Mouse (Mus musculus): ENCODE results near the gene Pimreg.

The Pimreg gene

DNA sequence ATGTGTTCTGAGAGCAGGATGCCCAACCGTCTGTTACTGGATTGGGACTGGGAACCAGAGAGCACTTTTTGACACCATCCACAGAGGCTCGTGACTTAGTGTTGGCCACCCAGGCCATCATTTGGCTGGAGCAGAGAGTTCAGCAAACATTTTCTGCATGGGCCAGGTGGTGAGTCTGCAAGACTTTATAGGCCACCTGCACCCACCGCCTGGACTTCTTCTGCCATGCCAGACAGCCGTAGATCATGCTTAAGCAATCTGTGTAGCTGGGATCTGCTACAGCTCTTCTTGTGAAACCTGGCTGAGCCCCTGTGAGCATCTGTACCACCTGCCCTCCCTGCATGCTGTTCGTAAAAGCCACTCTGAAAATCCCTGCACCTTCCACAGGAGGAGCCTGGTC lies 25.5 kb downstream of the Pimreg start:
- DNase-seq: no peak

DNA sequence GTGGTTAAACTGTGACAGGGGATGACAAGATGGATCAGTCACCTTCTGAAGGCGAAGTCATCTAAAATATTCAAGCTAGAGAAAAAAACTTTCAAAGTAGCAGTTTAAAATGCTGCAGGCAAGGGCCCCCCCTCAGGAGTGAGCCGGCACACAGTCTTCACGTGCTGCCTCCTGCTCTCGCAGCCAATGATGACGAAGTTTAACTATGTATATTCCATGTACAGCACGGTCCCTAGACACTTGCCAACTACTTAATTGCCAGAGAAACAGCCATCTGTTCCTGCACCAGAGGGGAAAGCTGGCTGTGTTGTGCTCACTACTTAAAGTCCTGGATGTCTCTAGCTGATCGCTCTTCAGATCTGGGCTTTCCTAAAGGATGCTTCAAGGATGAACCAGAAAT lies 26.2 kb downstream of the Pimreg start:
- no peak for DNase-seq

DNA sequence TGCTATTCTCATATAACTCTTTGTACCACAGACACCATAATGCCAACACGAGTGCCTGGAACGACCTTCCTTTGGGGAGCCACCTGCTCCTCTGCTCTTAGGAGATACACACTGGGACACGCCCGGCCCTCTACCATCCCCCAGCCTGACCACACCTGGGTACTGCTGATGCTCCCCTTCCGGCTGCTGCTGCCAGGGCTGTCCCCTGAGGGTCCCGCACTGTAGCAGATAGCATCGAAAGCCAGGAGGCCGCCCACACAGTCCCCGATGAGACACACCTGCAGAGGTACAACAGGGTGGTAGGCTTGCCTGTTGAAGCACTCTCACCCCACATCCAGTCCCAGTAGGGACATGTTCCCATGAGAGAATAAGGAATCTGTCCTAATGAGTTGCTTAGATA lies 28.9 kb downstream of the Pimreg start:
- DNase-seq: no peak

DNA sequence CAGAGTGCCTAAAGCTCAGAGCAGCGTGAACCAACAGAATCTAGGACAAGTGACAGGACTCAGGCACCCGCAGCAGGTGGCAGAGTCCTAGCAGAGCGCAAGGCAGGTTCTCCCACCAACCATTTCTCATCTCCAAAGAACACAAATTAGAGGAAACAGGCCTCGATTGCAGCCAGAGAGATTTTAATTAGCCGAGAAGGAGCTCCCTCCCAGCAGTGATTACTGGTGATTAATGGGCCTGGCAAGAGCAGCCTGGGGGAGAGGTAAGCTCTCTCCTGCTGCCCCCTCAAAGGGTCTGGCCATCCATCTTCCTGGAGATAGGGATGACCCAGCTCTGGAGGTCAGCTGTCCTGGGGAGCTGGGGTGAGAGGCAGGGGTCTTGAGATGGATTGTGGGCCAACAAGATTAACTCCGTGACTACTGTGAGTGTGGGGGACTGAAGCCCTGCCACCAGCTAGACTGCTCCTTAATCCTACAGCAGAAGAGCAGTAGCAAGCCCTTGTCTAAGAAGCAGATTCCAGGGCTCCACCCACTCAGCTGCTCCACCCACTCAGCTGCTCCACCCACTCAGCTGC lies 30.6 kb downstream of the Pimreg start:
- DNase-seq: no peak

DNA sequence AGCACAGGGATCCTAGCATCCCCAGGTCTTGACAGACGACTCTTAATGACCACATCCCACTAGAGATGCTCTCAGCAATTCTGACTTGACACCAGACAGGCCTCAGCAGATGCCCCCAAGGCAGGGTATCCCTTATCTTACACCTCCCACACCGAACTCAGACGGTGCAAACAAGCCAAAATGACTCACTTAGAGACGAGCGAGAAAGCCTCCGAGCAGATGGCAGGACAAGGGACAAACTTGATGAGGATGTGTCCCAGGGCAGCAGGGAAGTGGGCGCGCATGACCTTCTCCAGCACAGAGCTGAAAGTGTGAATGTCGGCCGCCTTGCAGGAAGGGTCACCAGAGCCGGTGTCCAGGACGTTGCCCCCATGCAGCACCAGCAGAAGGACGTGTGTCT lies 32.4 kb downstream of the Pimreg start:
- no peak for DNase-seq

DNA sequence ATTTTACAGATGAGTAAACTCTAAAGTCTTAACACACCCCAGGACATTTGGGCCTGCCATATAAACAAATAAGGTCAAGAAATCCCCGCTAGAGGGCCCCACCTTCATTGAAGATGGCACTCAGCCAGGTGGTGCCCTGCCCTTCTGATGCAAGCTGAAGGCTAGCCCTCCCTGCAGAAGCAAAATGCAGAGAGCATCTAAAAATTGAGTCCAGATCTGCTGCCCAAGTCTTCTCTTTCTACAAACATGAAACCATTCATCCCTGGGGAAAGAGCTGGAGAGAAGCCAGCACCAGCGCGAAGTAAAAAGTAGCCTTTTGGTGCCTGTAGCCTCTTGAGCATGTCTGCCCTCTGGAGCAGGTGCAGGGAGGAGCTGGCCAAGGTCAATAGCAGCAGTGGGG lies 36.2 kb downstream of the Pimreg start:
- DNase-seq: peak in 1 of 2 experiments; percentile 26

DNA sequence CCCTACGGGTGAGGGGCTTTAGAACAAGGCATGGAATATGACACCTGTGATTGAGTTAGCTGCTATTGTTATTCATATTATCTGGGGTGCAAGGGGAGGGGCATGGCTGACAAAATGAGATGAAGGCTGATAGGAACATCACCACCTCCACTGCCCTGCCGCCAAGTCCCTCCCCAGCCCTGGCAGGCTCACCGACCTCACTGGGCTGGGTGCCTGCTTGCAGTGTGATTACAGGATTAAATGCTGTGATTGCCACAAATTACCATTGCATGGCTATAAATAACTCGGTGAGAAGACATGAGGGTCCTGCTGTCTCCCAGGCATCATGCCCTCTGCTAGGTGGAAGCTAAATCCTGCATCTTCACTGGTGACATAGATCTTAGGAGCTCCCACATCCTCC lies 36.8 kb downstream of the Pimreg start:
- no peak for DNase-seq

DNA sequence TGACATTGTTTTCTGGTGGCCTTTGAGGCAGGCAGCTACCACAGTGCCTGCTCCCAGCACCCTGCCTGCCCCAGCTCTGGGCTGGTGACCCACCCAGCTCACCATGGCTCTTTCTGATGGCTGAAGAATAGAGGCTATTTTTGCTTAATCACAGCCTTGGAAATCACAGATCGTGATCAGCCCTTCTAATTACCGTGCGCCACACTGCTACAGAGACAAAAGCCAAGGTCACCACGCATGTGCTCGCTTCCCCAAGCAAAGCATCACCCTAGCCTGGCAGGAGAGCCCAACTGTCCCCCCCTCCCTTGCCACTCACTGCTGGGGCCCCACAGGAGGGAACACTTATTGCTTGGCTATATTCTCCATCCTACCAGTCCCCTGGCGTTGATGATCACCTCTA lies 38.6 kb downstream of the Pimreg start:
- DNase-seq: no peak

DNA sequence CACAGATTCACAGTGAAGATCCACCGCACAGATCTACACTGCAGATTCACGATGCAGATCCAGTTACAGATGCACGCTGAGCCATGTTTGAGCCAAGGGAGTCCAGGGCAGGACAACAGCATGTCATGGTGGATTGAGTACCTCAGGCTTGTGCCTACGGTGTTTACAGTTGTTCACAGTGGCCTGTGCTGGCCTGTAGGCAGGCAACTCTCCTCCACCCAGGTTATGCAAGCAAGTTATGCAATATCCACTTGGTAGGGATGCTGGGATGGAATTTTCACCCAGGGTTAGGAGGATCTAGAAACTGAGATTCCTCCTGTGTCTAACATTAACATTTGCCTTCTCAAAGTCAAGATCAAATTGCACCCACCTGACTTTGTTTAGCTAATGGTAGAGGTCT lies 40.8 kb downstream of the Pimreg start:
- DNase-seq: no peak

DNA sequence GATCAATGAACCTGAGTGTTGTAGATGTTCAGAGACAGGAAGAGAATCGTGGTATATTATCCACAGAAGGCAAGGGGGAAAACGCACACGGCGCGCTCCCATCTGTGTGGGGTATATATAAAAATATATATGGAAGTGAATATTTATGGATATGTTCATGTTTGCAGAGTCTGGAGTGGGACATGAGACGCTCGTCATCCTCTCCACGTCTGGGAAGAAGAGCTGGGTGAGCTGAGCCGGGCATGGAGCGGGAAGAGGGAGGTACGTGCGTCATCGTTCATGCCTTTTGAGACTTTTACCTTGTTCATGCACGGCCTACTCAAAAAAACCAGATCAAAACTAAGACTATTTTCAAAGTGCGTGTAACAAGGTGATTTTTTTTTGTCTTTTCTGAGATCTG lies 42.5 kb downstream of the Pimreg start:
- DNase-seq: no peak

DNA sequence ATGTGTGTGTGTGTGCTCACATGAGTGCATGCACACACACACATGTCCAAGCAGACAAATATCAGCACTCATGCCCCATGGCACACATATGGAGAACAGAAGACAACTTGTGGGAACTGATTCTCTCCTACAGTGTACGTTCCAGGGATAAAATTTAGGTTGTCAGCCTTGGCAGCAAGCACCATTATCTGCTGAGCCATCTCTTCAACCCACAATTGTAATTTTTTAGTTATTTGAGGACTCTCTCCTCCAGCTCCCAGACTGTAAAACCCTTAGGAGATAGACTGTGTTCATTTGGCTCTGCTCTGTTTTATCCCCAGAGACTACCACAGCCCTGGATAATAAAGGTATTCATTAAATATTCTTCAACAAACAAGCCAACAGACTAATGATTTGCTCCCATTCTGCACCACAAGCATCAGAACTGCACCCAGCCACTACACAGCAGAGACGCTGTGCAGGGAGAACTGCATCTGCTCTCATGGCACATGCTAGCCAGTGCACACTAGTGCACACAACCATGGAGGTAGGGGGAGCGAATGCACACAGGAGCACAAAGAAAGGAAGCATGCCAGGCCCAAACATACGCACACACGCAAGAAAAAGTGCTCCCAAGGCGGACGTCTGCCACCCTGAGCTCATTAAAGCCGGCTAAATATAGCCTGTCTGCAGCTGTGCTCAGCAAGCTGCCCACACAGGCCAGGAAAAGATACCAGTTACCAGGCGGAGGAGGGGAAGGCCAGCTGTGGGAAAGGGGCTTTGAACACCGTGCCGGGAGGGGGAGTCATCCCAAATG lies 44.6 kb downstream of the Pimreg start:
- DNase-seq: no peak

DNA sequence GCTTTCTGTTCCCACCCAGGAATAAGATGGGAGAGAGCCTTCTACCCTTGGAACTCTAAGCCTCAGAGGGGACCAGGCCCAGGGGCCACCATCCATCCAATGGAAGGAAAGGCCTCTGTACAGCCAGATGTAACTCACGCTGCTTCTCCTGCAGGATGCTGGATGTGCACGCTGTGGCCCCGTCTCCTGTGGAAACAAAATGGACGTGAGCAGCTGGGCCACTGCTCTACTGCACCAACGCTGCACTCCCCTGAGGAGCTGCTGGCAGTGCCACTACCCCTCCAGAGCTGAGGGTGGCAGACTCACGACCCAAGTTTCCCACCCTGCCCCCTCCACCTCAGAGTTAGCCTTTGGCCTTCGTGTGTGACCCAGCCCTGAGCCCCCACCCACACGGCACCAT lies 50.6 kb downstream of the Pimreg start:
- DNase-seq: no peak

DNA sequence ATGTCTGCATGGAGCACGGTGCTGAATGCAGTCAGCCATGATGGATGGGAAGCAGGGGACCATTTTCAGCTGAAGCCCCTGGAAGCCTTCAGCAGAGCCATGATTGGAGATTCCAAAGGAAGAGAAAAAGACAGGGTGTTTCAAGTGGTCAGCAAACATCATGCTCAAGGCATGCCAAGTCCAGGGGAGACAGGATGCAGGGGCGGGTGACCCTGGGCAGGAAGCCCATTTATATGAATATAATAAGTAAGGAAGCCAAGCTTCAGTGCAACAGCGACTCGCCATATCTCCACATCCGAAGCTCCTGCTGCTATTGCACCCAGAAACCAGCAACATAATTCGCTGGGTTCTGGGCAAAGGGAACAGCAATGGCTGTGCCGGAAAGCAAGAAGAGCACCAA lies 52.6 kb downstream of the Pimreg start:
- DNase-seq: peak; percentile 51 to 60

DNA sequence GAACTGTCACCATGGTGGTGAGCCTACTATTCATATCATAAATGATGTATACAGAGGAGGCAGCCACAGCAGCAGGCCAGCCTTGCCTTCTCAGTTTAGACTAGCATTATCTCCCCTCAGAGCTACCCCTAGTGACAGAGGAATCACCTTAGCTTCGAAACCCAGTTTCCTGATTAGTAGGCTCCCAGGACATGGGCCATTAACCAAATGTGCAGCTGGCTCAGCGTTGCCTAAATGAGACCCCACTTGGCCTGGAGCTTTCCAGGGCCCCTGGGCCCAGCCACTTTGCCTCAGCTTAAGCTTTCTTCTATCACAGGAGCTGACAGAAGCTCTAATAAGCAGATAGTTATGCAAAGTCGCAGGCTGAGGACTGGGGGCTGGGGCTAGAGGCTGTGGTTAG lies 54.2 kb downstream of the Pimreg start:
- DNase-seq: no peak
